Mouse (Mus musculus) ES-Bruce4 (cell line): ENCODE results near the gene Olfr1441. TPM values are rescaled to one million over a fixed set of nuclear protein-coding genes. Genes with fewer than 3 reads are reported as not detected.

ENCODE experiments used
- H3K27ac ChIP-seq: 2 replicates; pipeline ENCODE4 v1.5.1; 2012; ENCODE audit warnings: low read length, inconsistent platforms; ENCODE audit not compliant: insufficient read depth
- H3K27me3 ChIP-seq: 2 replicates; pipeline ENCODE4 v1.6.1; 2012; ENCODE audit warnings: mild to moderate bottlenecking, low read length, inconsistent platforms; ENCODE audit not compliant: control insufficient read depth, poor library complexity, insufficient read depth, severe bottlenecking
- H3K36me3 ChIP-seq: 2 replicates; pipeline ENCODE4 v1.6.1; 2012; ENCODE audit warnings: inconsistent platforms, mild to moderate bottlenecking, low read length, moderate library complexity; ENCODE audit not compliant: control insufficient read depth, poor library complexity, insufficient read depth, severe bottlenecking
- H3K4me1 ChIP-seq: one replicate; pipeline ENCODE4 v1.8.1; 2011; ENCODE audit warnings: low read length; ENCODE audit not compliant: control insufficient read depth, insufficient read depth
- H3K4me3 ChIP-seq: 2 replicates; pipeline ENCODE4 v1.5.1; 2011; ENCODE audit warnings: low read depth, mild to moderate bottlenecking, low read length
- H3K9ac ChIP-seq: 2 replicates; pipeline ENCODE4 v1.6.1; 2012; ENCODE audit warnings: low read depth, mild to moderate bottlenecking, inconsistent platforms; ENCODE audit not compliant: poor library complexity, severe bottlenecking
- H3K9me3 ChIP-seq: replicated peaks from 2 replicates; pipeline ENCODE4 v1.6.1; 2012; ENCODE audit warnings: mild to moderate bottlenecking, low read length, inconsistent platforms; ENCODE audit not compliant: control insufficient read depth, poor library complexity, insufficient read depth, severe bottlenecking
- CTCF ChIP-seq: IDR thresholded peaks from one replicate; pipeline ENCODE4 v1.8.1; 2011; ENCODE audit warnings: low read depth, low read length
- EP300 ChIP-seq: IDR thresholded peaks from 2 replicates; pipeline ENCODE4 v1.6.1; 2011; ENCODE audit warnings: low read depth, low read length; ENCODE audit not compliant: insufficient read depth
- POLR2A ChIP-seq: IDR thresholded peaks from one replicate; pipeline ENCODE4 v1.8.1; 2011; ENCODE audit warnings: low read length; ENCODE audit not compliant: insufficient read depth
- polyA plus RNA-seq: library from polyadenylated mRNA; stranded (reverse); fragments of >200 nt; gene quantifications from 2 replicates; pipeline ENCODE4 v1.2.4, GENCODE M21; 2011; ENCODE audit warnings: low read depth; ENCODE audit not compliant: missing spikeins, insufficient read depth, insufficient read length

The Olfr1441 gene
- polyA plus RNA-seq, 1 experiment = 0.46 TPM

- H3K36me3 ChIP-seq = no peaks in the 10 kb centered on the region
- no peak for TF ChIP-seq EP300
- no peak for TF ChIP-seq CTCF
- TF ChIP-seq POLR2A = no peak
- H3K4me1 ChIP-seq = no peaks in the 10 kb centered on the region
- no peak overlapping the region for H3K9ac ChIP-seq
- no peaks in the 10 kb centered on the region for H3K9me3 ChIP-seq
- H3K27me3 ChIP-seq = no peaks in the 10 kb centered on the region
- H3K4me3 ChIP-seq = no peak overlapping the region
- H3K27ac ChIP-seq = no peak overlapping the region
These were observed 55.2 kb downstream of the Olfr1441 start for GRCm38 (mm10) chr19:12472381-12472976.

Other genes starting within 250 kb of the Olfr1441 start
- not detected in 2 replicates for gene Olfr1555-ps1, start 247.3 kb upstream of the Olfr1441 start, polyA plus RNA-seq
- not detected in 2 replicates for gene Olfr1431, start 216.8 kb upstream of the Olfr1441 start, polyA plus RNA-seq
- gene Olfr1432, start 184.8 kb upstream of the Olfr1441 start, polyA plus RNA-seq = not detected in 2 replicates
- not detected in 2 replicates for gene Olfr262, start 175.8 kb upstream of the Olfr1441 start, polyA plus RNA-seq
- gene Olfr235, start 156.4 kb upstream of the Olfr1441 start, polyA plus RNA-seq = not detected in 2 replicates
- gene Olfr1434, start 137.6 kb upstream of the Olfr1441 start, polyA plus RNA-seq = not detected in 2 replicates
- gene Olfr1436, start 118.3 kb upstream of the Olfr1441 start, polyA plus RNA-seq = not detected in 2 replicates
- gene Olfr1437, start 92.3 kb upstream of the Olfr1441 start, polyA plus RNA-seq = not detected in 2 replicates
- gene Olfr1438-ps1, start 81.5 kb upstream of the Olfr1441 start, polyA plus RNA-seq = not detected in 2 replicates
- 0.11 TPM in 1 of 2 replicates, not detected in the other for gene Olfr1440, start 30.2 kb upstream of the Olfr1441 start, polyA plus RNA-seq
- not detected in 2 replicates for gene Pfpl, start 10.5 kb downstream of the Olfr1441 start, polyA plus RNA-seq
- 0.20 TPM in 1 of 2 replicates, not detected in the other for gene Mpeg1, start 43.3 kb downstream of the Olfr1441 start, polyA plus RNA-seq
- gene Dtx4, start 84.0 kb downstream of the Olfr1441 start, polyA plus RNA-seq = 4.0 and 5.1 TPM in 2 replicates
- 10.2 and 17.2 TPM in 2 replicates for gene Fam111a, start 128.3 kb downstream of the Olfr1441 start, polyA plus RNA-seq
- gene Gm4952, start 182.5 kb downstream of the Olfr1441 start, polyA plus RNA-seq = not detected in 2 replicates
- not detected in 2 replicates for gene Glyat, start 215.9 kb downstream of the Olfr1441 start, polyA plus RNA-seq